Mouse (Mus musculus): Measurements from ENCODE around the gene 2010109A12Rik.
A peak's percentile ranks its signal among the peaks of the same experiment; 100 is the strongest.

The 2010109A12Rik gene

GRCm38 (mm10) chr5:93232838-93233237, 26.5 kb downstream of the 2010109A12Rik start:
- DNase-seq, result peak; percentile 67

GRCm38 (mm10) chr5:93234130-93234529, 27.8 kb downstream of the 2010109A12Rik start:
- DNase-seq, result no peak

- DNase-seq, result no peak
Measured at GRCm38 (mm10) chr5:93234605-93235004, 28.3 kb downstream of the 2010109A12Rik start.

- DNase-seq, result no peak
Measured at GRCm38 (mm10) chr5:93235888-93236287, 29.6 kb downstream of the 2010109A12Rik start.

- no peak for DNase-seq
Measured at GRCm38 (mm10) chr5:93236541-93236940, 30.2 kb downstream of the 2010109A12Rik start.

GRCm38 (mm10) chr5:93239590-93240544, 33.5 kb downstream of the 2010109A12Rik start:
- DNase-seq, result peak; percentile 86

GRCm38 (mm10) chr5:93245280-93245679, 39.0 kb downstream of the 2010109A12Rik start:
- no peak for DNase-seq

GRCm38 (mm10) chr5:93249940-93250578, 43.7 kb downstream of the 2010109A12Rik start:
- DNase-seq, result no peak

- DNase-seq, result no peak
Measured at GRCm38 (mm10) chr5:93251001-93251760, 44.9 kb downstream of the 2010109A12Rik start.

- DNase-seq, result no peak
Measured at GRCm38 (mm10) chr5:93255759-93256265, 49.5 kb downstream of the 2010109A12Rik start.

GRCm38 (mm10) chr5:93256820-93257405, 50.6 kb downstream of the 2010109A12Rik start:
- DNase-seq, result no peak

GRCm38 (mm10) chr5:93259349-93259748, 53.0 kb downstream of the 2010109A12Rik start:
- no peak for DNase-seq

GRCm38 (mm10) chr5:93260983-93261382, 54.7 kb downstream of the 2010109A12Rik start:
- DNase-seq, result no peak

GRCm38 (mm10) chr5:93262751-93263150, 56.4 kb downstream of the 2010109A12Rik start:
- no peak for DNase-seq

Measured in liver (tissue).